Mouse (Mus musculus) hindlimb bud, embryonic 11.5 days (tissue): Measurements from ENCODE around the gene Nat8f5.
"Not testable (repeated sequence)": the region's sequence is repeated elsewhere in the genome, so short reads cannot be mapped to it uniquely, and the experiment has no call there.

Experiments
- DNase-seq: peaks from one replicate; pipeline ENCODE4 v3.0.0-alpha.2; 2012; ENCODE audit warnings: low read depth, low spot score; ENCODE audit errors: extremely low spot score

The Nat8f5 gene

GRCm38 (mm10) chr6:85836827-85837226 is 16.1 kb upstream of the Nat8f5 start:
- DNase-seq = not testable (repeated sequence)

- DNase-seq = not testable (repeated sequence)
Measured at GRCm38 (mm10) chr6:85836098-85836497, 15.3 kb upstream of the Nat8f5 start.

DNA sequence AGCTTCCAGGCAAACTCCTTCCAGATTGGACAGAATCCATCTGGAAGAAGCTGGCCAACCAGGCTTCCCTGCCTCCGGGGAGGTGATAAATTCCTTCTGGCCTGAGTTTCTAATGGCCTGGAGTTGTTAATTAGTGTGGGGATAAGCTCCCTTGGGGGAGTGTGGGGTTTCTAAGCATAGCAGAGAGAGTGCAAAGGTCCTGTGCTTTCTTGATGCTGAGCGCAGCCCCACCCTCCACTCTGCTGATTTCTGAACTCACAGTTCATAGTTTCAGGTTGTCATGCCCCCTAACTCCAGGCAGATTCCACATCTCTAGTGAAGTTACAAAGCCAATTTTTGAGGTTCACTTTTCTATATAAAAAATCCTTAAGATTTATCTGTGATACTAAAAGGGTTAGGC is 14.3 kb upstream of the Nat8f5 start:
- not testable (repeated sequence) for DNase-seq

DNA sequence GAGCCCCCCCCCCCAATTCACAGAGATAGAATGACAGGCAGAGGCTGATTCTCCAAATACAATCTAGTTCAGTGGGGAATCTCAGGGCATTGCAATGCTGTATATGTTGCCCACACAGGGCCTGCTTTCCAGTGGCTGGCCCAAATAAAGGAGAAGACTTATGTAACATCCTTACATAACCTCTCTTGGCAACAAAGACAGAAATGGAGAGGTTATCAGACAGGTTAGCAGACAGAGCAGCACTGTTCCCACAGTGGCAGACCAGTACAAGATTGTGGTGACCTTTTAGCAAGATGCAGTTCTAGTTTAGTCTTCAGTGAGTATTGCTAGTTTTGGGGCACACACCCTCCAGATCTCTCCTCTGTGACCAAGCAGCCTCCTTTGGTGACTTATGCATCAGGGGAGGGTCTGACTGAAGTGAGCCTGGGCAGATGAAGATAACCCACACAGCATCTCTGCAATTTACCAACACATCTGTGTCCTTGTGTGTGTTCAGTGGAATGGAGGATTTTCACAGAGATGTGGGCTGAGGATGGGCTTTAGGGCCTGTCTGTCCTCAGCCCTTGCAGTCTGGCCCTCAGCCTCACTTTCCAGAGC is 13.8 kb upstream of the Nat8f5 start:
- DNase-seq = not testable (repeated sequence)

DNA sequence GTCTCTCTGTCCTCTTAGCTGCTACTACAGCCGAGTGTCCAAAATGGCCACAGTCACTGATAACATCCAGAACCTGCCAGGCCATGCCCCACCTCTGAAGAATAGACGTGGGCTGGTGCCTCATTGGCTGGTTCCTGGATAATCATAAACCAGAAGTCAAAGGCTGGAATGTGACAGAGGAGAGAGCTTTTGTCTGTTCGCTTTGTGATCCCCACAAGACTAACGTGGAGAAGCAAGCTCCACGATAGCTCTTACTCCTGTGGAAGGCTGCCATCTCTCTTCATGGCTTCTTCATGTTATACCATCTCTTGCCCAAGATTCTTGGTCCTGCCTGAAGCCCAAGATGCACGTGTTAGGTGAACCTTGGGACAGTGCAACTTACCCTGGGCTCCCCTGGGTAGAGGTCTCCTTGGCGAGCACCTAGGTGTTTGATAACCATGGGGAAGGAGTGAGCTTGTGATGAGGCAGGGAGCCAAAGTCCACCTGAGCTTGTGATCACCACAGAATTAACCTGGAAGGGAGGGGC is 11.1 kb upstream of the Nat8f5 start, which contains the start of gene Nat8:
Gene Nat8 (minus strand): TSS at position 287 of the 526 bp plus-strand sequence.
- DNase-seq = no peak

- DNase-seq = no peak
Measured at GRCm38 (mm10) chr6:85829462-85829861, 8.7 kb upstream of the Nat8f5 start.

- DNase-seq = no peak
Measured at GRCm38 (mm10) chr6:85825886-85826285, 5.1 kb upstream of the Nat8f5 start.

DNA sequence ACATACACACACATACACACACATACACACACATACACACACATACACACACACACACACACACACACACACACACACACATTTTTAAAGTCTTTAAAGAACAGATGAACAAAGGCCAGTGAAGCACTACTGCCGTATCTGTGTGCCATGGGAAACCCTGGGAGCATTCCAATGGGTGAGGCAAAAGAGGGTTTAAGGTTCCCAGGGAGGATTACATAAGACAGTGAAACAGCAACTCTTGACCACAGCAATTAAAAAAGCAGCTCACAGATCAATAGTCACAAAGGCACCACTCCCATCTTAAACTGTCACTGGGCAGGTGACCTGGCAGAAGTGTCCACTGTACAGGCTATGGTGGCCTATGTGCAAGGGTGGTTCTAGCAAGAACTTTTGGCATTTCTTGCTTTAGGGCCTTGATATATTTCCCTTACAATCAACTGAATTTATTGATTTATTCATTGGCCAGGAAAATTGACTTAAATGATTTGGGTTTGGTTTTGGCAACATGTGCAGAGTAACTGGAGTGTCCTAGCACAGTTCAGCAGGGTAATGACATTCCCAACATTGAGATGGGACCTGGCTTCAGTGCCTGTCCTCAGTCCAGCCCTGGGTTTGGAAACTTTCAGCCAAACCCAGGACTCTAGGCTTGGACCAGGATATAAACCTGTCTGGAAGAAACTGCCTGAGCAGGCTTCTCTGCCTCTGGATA is 2.8 kb upstream of the Nat8f5 start:
- DNase-seq = no peak

DNA sequence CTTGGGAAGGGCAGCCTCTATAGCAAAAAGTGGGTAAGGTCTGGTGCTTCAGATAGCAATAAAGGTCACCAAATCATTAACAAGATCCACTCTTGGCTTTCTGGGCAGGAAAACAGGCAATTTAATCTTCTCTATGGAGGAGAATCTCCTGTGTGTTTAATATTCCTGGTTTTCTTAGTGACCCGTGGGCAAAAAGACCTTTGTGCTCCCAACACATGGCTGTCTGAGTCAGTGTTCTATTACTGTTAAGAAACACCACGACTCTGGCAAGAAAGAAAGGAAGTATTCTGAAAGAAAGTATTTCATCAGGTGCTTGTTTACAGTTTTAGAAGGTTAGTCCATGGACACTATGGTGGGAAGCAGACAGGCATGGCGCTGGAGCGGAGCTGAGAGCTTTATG is 1.5 kb upstream of the Nat8f5 start:
- DNase-seq = no peak

GRCm38 (mm10) chr6:85818338-85818737 is 2.4 kb downstream of the Nat8f5 start:
- no peak for DNase-seq

DNA sequence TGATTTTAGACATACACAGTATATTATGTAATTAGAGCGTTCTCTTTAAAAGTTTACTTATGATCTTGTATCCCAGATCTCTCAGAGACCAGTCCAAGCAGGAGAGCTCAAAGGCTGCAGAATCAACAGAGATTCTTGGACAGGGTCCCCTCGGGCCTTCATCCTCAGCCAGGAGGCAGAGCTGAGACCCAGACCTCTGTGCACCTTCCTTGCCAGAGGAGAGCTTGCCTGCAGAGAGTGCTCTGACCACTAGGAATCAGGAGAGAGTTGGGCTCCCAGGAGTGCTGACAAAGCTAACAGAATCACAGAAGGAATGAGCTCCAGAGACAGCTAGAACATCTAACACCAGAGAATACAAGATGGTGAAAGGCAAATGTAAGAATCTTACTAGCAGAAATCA is 7.4 kb downstream of the Nat8f5 start:
- DNase-seq = no peak

GRCm38 (mm10) chr6:85810942-85811537 is 9.7 kb downstream of the Nat8f5 start:
- not testable (repeated sequence) for DNase-seq

DNA sequence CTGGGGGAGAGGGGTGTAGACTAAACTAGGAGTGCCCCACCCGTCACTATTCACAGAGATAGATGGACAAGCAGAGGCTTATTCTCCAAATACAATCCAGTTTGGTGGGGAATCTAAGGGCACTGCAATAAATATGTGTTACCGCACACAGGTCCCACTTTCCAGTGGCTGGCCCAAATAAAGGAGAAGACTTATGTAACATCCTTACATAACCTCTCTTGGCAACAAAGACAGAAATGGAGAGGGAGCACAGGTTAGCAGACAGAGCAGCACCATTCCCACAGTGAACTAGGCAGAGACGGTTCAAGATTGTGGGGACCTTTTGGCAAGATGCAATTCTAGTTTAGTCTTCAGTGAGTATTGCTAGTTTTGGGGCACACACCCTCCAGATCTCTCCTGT is 10.3 kb downstream of the Nat8f5 start:
- DNase-seq = not testable (repeated sequence)

GRCm38 (mm10) chr6:85809784-85810183 is 11.0 kb downstream of the Nat8f5 start:
- DNase-seq = not testable (repeated sequence)

- DNase-seq = not testable (repeated sequence)
Measured at GRCm38 (mm10) chr6:85803180-85803579, 17.6 kb downstream of the Nat8f5 start.
